Mouse (Mus musculus) liver, embryonic 14.5 days (tissue): ENCODE measurements around the gene Lyrm7. TPM values are rescaled to one million over a fixed set of nuclear protein-coding genes. Genes with fewer than 3 reads are reported as not detected.

Source experiments
- ATAC-seq: fragments of 200-750 bp; cut with Nextera tagmentation; 2 replicates; pipeline ENCODE4 v1.8.0; 2017; ENCODE audit warnings: moderate number of reproducible peaks, mild to moderate bottlenecking, moderate library complexity; ENCODE audit not compliant: insufficient read depth
- DNase-seq, 3 experiments: peaks; one replicate each; pipeline ENCODE4 v3.0.0-alpha.2; 2012 to 2013; ENCODE audit warnings: low read depth in 3 of 3, low spot score in 3 of 3
- H3K27ac ChIP-seq: fragments of 300-500 bp; sonication (generic); 2 replicates; pipeline ENCODE4 v1.5.1; 2014; ENCODE audit warnings: moderate library complexity, mild to moderate bottlenecking, control low read depth, inconsistent platforms
- H3K27me3 ChIP-seq: fragments of 300-500 bp; sonication (generic); 2 replicates; pipeline ENCODE4 v1.6.1; 2014; ENCODE audit warnings: mild to moderate bottlenecking, low read length, moderate library complexity; ENCODE audit not compliant: control insufficient read depth, insufficient read depth
- H3K36me3 ChIP-seq: fragments of 300-500 bp; sonication (generic); replicated peaks from 2 replicates; pipeline ENCODE4 v1.6.1; 2014; ENCODE audit warnings: low read depth; ENCODE audit not compliant: control insufficient read depth, insufficient read depth
- H3K4me1 ChIP-seq, 2 experiments: fragments of 200-500 bp in 1 of 2; fragments of 300-500 bp in 1 of 2; sonication (generic) in 1 of 2; replicated peaks; 2 replicates each; pipeline ENCODE4 v1.6.1; 2012 to 2014; ENCODE audit warnings: antibody characterized with exemption in 1 of 2, inconsistent platforms in 1 of 2, low read length in 1 of 2; ENCODE audit not compliant: control insufficient read depth in 2 of 2, insufficient read depth in 2 of 2
- H3K4me2 ChIP-seq: fragments of 300-500 bp; sonication (generic); 2 replicates; pipeline ENCODE4 v1.6.1; 2014; ENCODE audit warnings: low read depth, mild to moderate bottlenecking, control low read depth, moderate library complexity
- H3K4me3 ChIP-seq, 2 experiments: fragments of 200-500 bp in 1 of 2; fragments of 300-500 bp in 1 of 2; sonication (generic) in 1 of 2; 2 replicates each; pipeline ENCODE4 v1.5.1; 2012 to 2014; ENCODE audit warnings: low read depth in 2 of 2, low read length in 2 of 2, mild to moderate bottlenecking in 2 of 2, control low read depth in 1 of 2, inconsistent platforms in 1 of 2, moderate library complexity in 1 of 2; ENCODE audit not compliant: insufficient read depth in 1 of 2
- H3K9ac ChIP-seq: fragments of 300-500 bp; sonication (generic); replicated peaks from 2 replicates; pipeline ENCODE4 v1.6.1; 2014; ENCODE audit warnings: mild to moderate bottlenecking, control low read depth, moderate library complexity
- H3K9me3 ChIP-seq: fragments of 300-500 bp; sonication (generic); 2 replicates; pipeline ENCODE4 v1.6.1; 2016; ENCODE audit warnings: low read length, mixed read lengths; ENCODE audit not compliant: control insufficient read depth
- CTCF ChIP-seq: IDR thresholded peaks from 2 replicates; pipeline ENCODE4 v1.5.1; 2016; ENCODE audit warnings: antibody characterized with exemption, low read depth, control low read depth
- EP300 ChIP-seq: IDR thresholded peaks from 2 replicates; pipeline ENCODE4 v1.6.1; 2016; ENCODE audit warnings: antibody characterized with exemption, low read depth
- WGBS: fragments of 180-500 bp; shearing (Covaris S2); extraction: QIAGEN DNeasy Blood & Tissue Kit; methylation state at CpG from one replicate; pipeline ENCODE4 v1.1.7; 2014; ENCODE audit not compliant: insufficient replicate concordance; 5-methylcytosine and 5-hydroxymethylcytosine counted together
- polyA plus RNA-seq, 2 experiments: library from polyadenylated mRNA; depleted of rRNA in 1 of 2; stranded (reverse) in 1 of 2; unstranded in 1 of 2; fragments of >200 nt; fragmentation: Nextera tagmentation in 1 of 2; extraction: Ambion mirVana in 1 of 2; gene quantifications; 2 replicates each; pipeline versions ENCODE4 v1.2.1 to v1.2.3; 2012 to 2014

The Lyrm7 gene
- polyA plus RNA-seq, 2 experiments: 2.0 to 5.4 TPM

GRCm38 (mm10) chr11:54844424-54844823 lies 16.3 kb downstream of the Lyrm7 start:
- Histone ChIP-seq H3K27ac (no peak overlapping the region), H3K9me3 (no peaks in the 10 kb centered on the region), H3K36me3 (no peaks in the 10 kb centered on the region), H3K9ac (no peak overlapping the region), H3K27me3 (no peaks in the 10 kb centered on the region), H3K4me1 (peaks cover 0 to 5% of the 10 kb centered on the region in 2 experiments; a peak in 1 of 4 replicates), H3K4me2 (0 out of 2 replicates have a peak overlapping the region, but pooled peaks have one; percentile 8), H3K4me3 (no peak overlapping the region)
- DNase-seq (no peak), ATAC-seq (no peak)
- TF ChIP-seq CTCF (no peak), EP300 (no peak)
- WGBS: 10% methylated on average over 9 of the region's 9 CpGs

- DNase-seq: no peak
- Histone ChIP-seq H3K4me3 (no peak overlapping the region), H3K27me3 (no peaks in the 10 kb centered on the region), H3K36me3 (no peaks in the 10 kb centered on the region), H3K4me2 (no peak overlapping the region), H3K27ac (no peak overlapping the region), H3K9me3 (no peaks in the 10 kb centered on the region), H3K9ac (no peak overlapping the region), H3K4me1 (peaks cover 0 to 5% of the 10 kb centered on the region in 2 experiments; a peak in 1 of 4 replicates)
- TF ChIP-seq EP300: no peak
- TF ChIP-seq CTCF: no peak
- 69% methylated on average over 11 of the region's 11 CpGs for WGBS
- ATAC-seq: no peak
These were observed 19.8 kb downstream of the Lyrm7 start for GRCm38 (mm10) chr11:54840891-54841290.

GRCm38 (mm10) chr11:54839696-54840095 lies 21.0 kb downstream of the Lyrm7 start:
- Histone ChIP-seq H3K36me3 (no peaks in the 10 kb centered on the region), H3K27me3 (no peaks in the 10 kb centered on the region), H3K4me2 (no peak overlapping the region), H3K4me3 (no peak overlapping the region), H3K9me3 (no peaks in the 10 kb centered on the region), H3K4me1 (peaks cover 0 to 4% of the 10 kb centered on the region in 2 experiments; a peak in 1 of 4 replicates), H3K27ac (no peak overlapping the region), H3K9ac (no peak overlapping the region)
- no peak for TF ChIP-seq EP300
- DNase-seq: no peak
- 73% methylated on average over 4 of the region's 4 CpGs for WGBS
- ATAC-seq: no peak

GRCm38 (mm10) chr11:54836106-54836505 lies 24.6 kb downstream of the Lyrm7 start:
- no peaks in the 10 kb centered on the region for H3K27me3 ChIP-seq
- DNase-seq (no peak), ATAC-seq (no peak)
- no peaks in the 10 kb centered on the region for H3K4me1 ChIP-seq
- H3K9ac ChIP-seq: no peak overlapping the region
- no peaks in the 10 kb centered on the region for H3K9me3 ChIP-seq
- H3K4me2 ChIP-seq: no peak overlapping the region
- H3K27ac ChIP-seq: no peak overlapping the region
- WGBS: 66% methylated on average over 9 of the region's 9 CpGs
- no peak overlapping the region for H3K4me3 ChIP-seq
- H3K36me3 ChIP-seq: no peaks in the 10 kb centered on the region
- no peak for TF ChIP-seq CTCF
- no peak for TF ChIP-seq EP300

GRCm38 (mm10) chr11:54834596-54834995 lies 26.1 kb downstream of the Lyrm7 start:
- Histone ChIP-seq H3K4me2 (no peak overlapping the region), H3K27me3 (no peaks in the 10 kb centered on the region), H3K9ac (no peak overlapping the region), H3K4me3 (no peak overlapping the region), H3K9me3 (no peaks in the 10 kb centered on the region), H3K36me3 (no peaks in the 10 kb centered on the region), H3K4me1 (no peaks in the 10 kb centered on the region), H3K27ac (no peak overlapping the region)
- no peak for ATAC-seq
- WGBS: 44% methylated on average over 2 of the region's 2 CpGs
- DNase-seq: peak in 1 of 3 experiments; percentile 24
- TF ChIP-seq CTCF (peak; percentile 61), EP300 (no peak)
